Mouse (Mus musculus) MEL (cell line): ENCODE data around the gene Pbx4. TPM values are rescaled to one million over a fixed set of nuclear protein-coding genes. Genes with fewer than 3 reads are reported as not detected.

ENCODE experiments used
- DNase-seq: peaks from one replicate; pipeline ENCODE4 v3.0.0; 2011; ENCODE audit warnings: low read depth, low spot score
- H3K27ac ChIP-seq: 2 replicates; pipeline ENCODE4 v1.5.1; 2012; ENCODE audit warnings: low read depth, mild to moderate bottlenecking, control low read depth, low read length, moderate library complexity; ENCODE audit not compliant: control insufficient read depth
- H3K27me3 ChIP-seq, 2 experiments: fragments of 150-350 bp in 1 of 2; sonication (generic) in 1 of 2; 2 replicates each; pipeline ENCODE4 v1.6.1; 2012; ENCODE audit warnings: low read length in 2 of 2, mild to moderate bottlenecking in 2 of 2, improper control_type of control experiment in 1 of 2, moderate library complexity in 1 of 2; ENCODE audit not compliant: insufficient read depth in 2 of 2, control insufficient read depth in 1 of 2
- H3K36me3 ChIP-seq, 2 experiments: 2 replicates each; pipeline ENCODE4 v1.6.1; 2012 to 2014; ENCODE audit warnings: low read length in 2 of 2, improper control_type of control experiment in 1 of 2, inconsistent platforms in 1 of 2, mild to moderate bottlenecking in 1 of 2; ENCODE audit not compliant: insufficient read depth in 2 of 2, control insufficient read depth in 1 of 2
- H3K4me1 ChIP-seq, 2 experiments: fragments of 150-350 bp in 1 of 2; sonication (generic) in 1 of 2; 2 replicates each; pipeline ENCODE4 v1.6.1; 2012; ENCODE audit warnings: low read length in 2 of 2, improper control_type of control experiment in 1 of 2, mild to moderate bottlenecking in 1 of 2; ENCODE audit not compliant: insufficient read depth in 2 of 2, control insufficient read depth in 1 of 2
- H3K4me3 ChIP-seq, 2 experiments: fragments of 150-350 bp in 1 of 2; sonication (generic) in 1 of 2; 2 replicates each; pipeline ENCODE4 v1.5.1; 2012; ENCODE audit warnings: low read depth in 2 of 2, low read length in 2 of 2, mild to moderate bottlenecking in 2 of 2, moderate library complexity in 2 of 2, control low read depth in 1 of 2, improper control_type of control experiment in 1 of 2; ENCODE audit not compliant: control insufficient read depth in 1 of 2, insufficient read depth in 1 of 2
- H3K79me2 ChIP-seq: 2 replicates; pipeline ENCODE4 v1.6.1; 2012; ENCODE audit warnings: mild to moderate bottlenecking, low read length, moderate library complexity; ENCODE audit not compliant: control insufficient read depth, poor library complexity, insufficient read depth
- H3K9ac ChIP-seq: 2 replicates; pipeline ENCODE4 v1.6.1; 2012; ENCODE audit warnings: low read depth, mild to moderate bottlenecking, control low read depth, low read length, moderate library complexity; ENCODE audit not compliant: control insufficient read depth, poor library complexity, severe bottlenecking
- H3K9me3 ChIP-seq: fragments of 150-350 bp; sonication (generic); replicated peaks from 2 replicates; pipeline ENCODE4 v1.6.1; 2012; ENCODE audit warnings: mild to moderate bottlenecking, low read length, improper control_type of control experiment, moderate library complexity; ENCODE audit not compliant: insufficient read depth
- BHLHE40 ChIP-seq: IDR thresholded peaks from 2 replicates; pipeline ENCODE4 v1.6.1; 2012; ENCODE audit warnings: low read depth, mild to moderate bottlenecking, inconsistent platforms, low read length, improper control_type of control experiment, borderline replicate concordance
- CHD1 ChIP-seq: IDR thresholded peaks from 2 replicates; pipeline ENCODE4 v1.6.1; 2012; ENCODE audit warnings: low read depth, mild to moderate bottlenecking, inconsistent platforms, low read length, improper control_type of control experiment
- CTCF ChIP-seq, 3 experiments: IDR thresholded peaks in 2 of 3; conservative IDR thresholded peaks in 1 of 3; 2 replicates each; pipeline ENCODE4 v1.5.1; 2011 to 2012; ENCODE audit warnings: low read length in 3 of 3, low read depth in 2 of 3, mild to moderate bottlenecking in 2 of 3, improper control_type of control experiment in 1 of 3, inconsistent platforms in 1 of 3, mixed read lengths in 1 of 3, moderate library complexity in 1 of 3; ENCODE audit not compliant: control insufficient read depth in 1 of 3, insufficient read depth in 1 of 3, poor library complexity in 1 of 3, severe bottlenecking in 1 of 3
- E2F4 ChIP-seq: IDR thresholded peaks from 2 replicates; pipeline ENCODE4 v1.6.1; 2011; ENCODE audit warnings: low read depth, low read length, improper control_type of control experiment, borderline replicate concordance
- EP300 ChIP-seq, 2 experiments: IDR thresholded peaks; 2 replicates each; pipeline ENCODE4 v1.6.1; 2011; ENCODE audit warnings: improper control_type of control experiment in 2 of 2, low read length in 2 of 2, low read depth in 1 of 2, mild to moderate bottlenecking in 1 of 2
- ETS1 ChIP-seq: IDR thresholded peaks from 2 replicates; pipeline ENCODE4 v1.6.1; 2012; ENCODE audit warnings: low read depth, mild to moderate bottlenecking, inconsistent platforms, low read length, improper control_type of control experiment, moderate library complexity
- GABPA ChIP-seq: IDR thresholded peaks from 2 replicates; pipeline ENCODE4 v1.6.1; 2012; ENCODE audit warnings: low read depth, mild to moderate bottlenecking, inconsistent platforms, low read length, improper control_type of control experiment, moderate library complexity
- GATA1 ChIP-seq: IDR thresholded peaks from 2 replicates; pipeline ENCODE4 v1.6.1; 2011; ENCODE audit warnings: low read depth, low read length, improper control_type of control experiment
- HCFC1 ChIP-seq: IDR thresholded peaks from 2 replicates; pipeline ENCODE4 v1.6.1; 2012; ENCODE audit warnings: low read depth, mild to moderate bottlenecking, inconsistent platforms, low read length, improper control_type of control experiment, moderate library complexity
- JUND ChIP-seq: IDR thresholded peaks from 2 replicates; pipeline ENCODE4 v1.6.1; 2011; ENCODE audit warnings: low read depth, mild to moderate bottlenecking, improper control_type of control experiment, low read length
- KAT2A ChIP-seq: conservative IDR thresholded peaks from 2 replicates; pipeline ENCODE4 v1.6.1; 2012; ENCODE audit warnings: low read depth, low read length, improper control_type of control experiment, inconsistent platforms
- MAX ChIP-seq: IDR thresholded peaks from 2 replicates; pipeline ENCODE4 v1.6.1; 2011; ENCODE audit warnings: low read length, improper control_type of control experiment
- MAZ ChIP-seq: IDR thresholded peaks from 2 replicates; pipeline ENCODE4 v1.6.1; 2012; ENCODE audit warnings: low read depth, mild to moderate bottlenecking, inconsistent platforms, low read length, improper control_type of control experiment
- MEF2A ChIP-seq: IDR thresholded peaks from 2 replicates; pipeline ENCODE4 v1.6.1; 2014; ENCODE audit warnings: low read depth, mild to moderate bottlenecking, inconsistent platforms, low read length, improper control_type of control experiment; ENCODE audit not compliant: poor library complexity, insufficient replicate concordance, severe bottlenecking; ENCODE audit errors: extremely low read depth
- MXI1 ChIP-seq: IDR thresholded peaks from 2 replicates; pipeline ENCODE4 v1.6.1; 2011; ENCODE audit warnings: mild to moderate bottlenecking, low read depth, low read length, improper control_type of control experiment
- NELFE ChIP-seq: IDR thresholded peaks from 2 replicates; pipeline ENCODE4 v1.6.1; 2011; ENCODE audit warnings: low read depth, low read length, improper control_type of control experiment
- NRF1 ChIP-seq: IDR thresholded peaks from 2 replicates; pipeline ENCODE4 v1.6.1; 2014; ENCODE audit warnings: low read depth, mild to moderate bottlenecking, inconsistent platforms, low read length, improper control_type of control experiment, moderate library complexity; ENCODE audit not compliant: poor library complexity, insufficient read depth, severe bottlenecking
- POLR2A ChIP-seq, 2 experiments: IDR thresholded peaks; 2 replicates each; pipeline ENCODE4 v1.6.1; 2011 to 2012; ENCODE audit warnings: low read length in 2 of 2, mild to moderate bottlenecking in 2 of 2, control low read depth in 1 of 2, improper control_type of control experiment in 1 of 2, low read depth in 1 of 2, moderate library complexity in 1 of 2; ENCODE audit not compliant: control insufficient read depth in 1 of 2, insufficient read depth in 1 of 2, poor library complexity in 1 of 2
- POLR2AphosphoS5 ChIP-seq: IDR thresholded peaks from 2 replicates; pipeline ENCODE4 v1.6.1; 2012; ENCODE audit warnings: low read depth, borderline replicate concordance, mild to moderate bottlenecking, inconsistent platforms, low read length, moderate library complexity, mixed read lengths
- RAD21 ChIP-seq: IDR thresholded peaks from 2 replicates; pipeline ENCODE4 v1.6.1; 2011; ENCODE audit warnings: mild to moderate bottlenecking, low read depth, low read length, improper control_type of control experiment
- RCOR1 ChIP-seq: IDR thresholded peaks from 2 replicates; pipeline ENCODE4 v1.6.1; 2012; ENCODE audit warnings: low read depth, mild to moderate bottlenecking, inconsistent platforms, low read length, improper control_type of control experiment
- SMC3 ChIP-seq: IDR thresholded peaks from 2 replicates; pipeline ENCODE4 v1.6.1; 2011; ENCODE audit warnings: low read depth, low read length, improper control_type of control experiment
- TAL1 ChIP-seq: IDR thresholded peaks from 2 replicates; pipeline ENCODE4 v1.6.1; 2012; ENCODE audit warnings: mild to moderate bottlenecking, inconsistent platforms, low read length, moderate library complexity, mixed read lengths
- TBP ChIP-seq: IDR thresholded peaks from 2 replicates; pipeline ENCODE4 v1.8.0; 2011; ENCODE audit warnings: low read depth, low read length, improper control_type of control experiment
- UBTF ChIP-seq: IDR thresholded peaks from 2 replicates; pipeline ENCODE4 v1.6.1; 2012; ENCODE audit warnings: low read depth, mild to moderate bottlenecking, inconsistent platforms, low read length, improper control_type of control experiment, moderate library complexity, borderline replicate concordance; ENCODE audit not compliant: insufficient read depth
- USF1 ChIP-seq: IDR thresholded peaks from 2 replicates; pipeline ENCODE4 v1.6.1; 2014; ENCODE audit warnings: low read depth, mild to moderate bottlenecking, inconsistent platforms, low read length, improper control_type of control experiment, moderate library complexity
- USF2 ChIP-seq, 2 experiments: IDR thresholded peaks; 2 replicates each; pipeline ENCODE4 v1.6.1; 2011 to 2012; ENCODE audit warnings: improper control_type of control experiment in 2 of 2, low read length in 2 of 2, borderline replicate concordance in 1 of 2, inconsistent platforms in 1 of 2, low read depth in 1 of 2, mild to moderate bottlenecking in 1 of 2; ENCODE audit not compliant: insufficient read depth in 1 of 2
- ZC3H11A ChIP-seq: IDR thresholded peaks from 2 replicates; pipeline ENCODE4 v1.6.1; 2012; ENCODE audit warnings: low read depth, mild to moderate bottlenecking, inconsistent platforms, low read length, improper control_type of control experiment
- ZKSCAN1 ChIP-seq: IDR thresholded peaks from 2 replicates; pipeline ENCODE4 v1.6.1; 2012; ENCODE audit warnings: low read depth, mild to moderate bottlenecking, inconsistent platforms, low read length, improper control_type of control experiment, moderate library complexity
- ZMIZ1 ChIP-seq: IDR thresholded peaks from 2 replicates; pipeline ENCODE4 v1.6.1; 2012; ENCODE audit warnings: low read depth, mild to moderate bottlenecking, inconsistent platforms, low read length, improper control_type of control experiment, moderate library complexity
- ZNF384 ChIP-seq: IDR thresholded peaks from 2 replicates; pipeline ENCODE4 v1.6.1; 2012; ENCODE audit warnings: low read depth, mild to moderate bottlenecking, inconsistent platforms, low read length, improper control_type of control experiment
- polyA plus RNA-seq, 2 experiments: library from polyadenylated mRNA; stranded (reverse) in 1 of 2; unstranded in 1 of 2; fragments of >175 nt in 1 of 2; fragments of >200 nt in 1 of 2; gene quantifications; 2 replicates each; pipeline versions ENCODE4 v1.2.1 to v1.2.4; 2012; ENCODE audit warnings: low replicate concordance in 2 of 2, low read depth in 1 of 2; ENCODE audit not compliant: insufficient read length in 2 of 2, insufficient read depth in 1 of 2, missing spikeins in 1 of 2
- total RNA-seq: library from RNA; depleted of rRNA; stranded (reverse); fragments of 300-350 nt; gene quantifications from 2 replicates; pipeline ENCODE4 v1.2.3, GENCODE M21; 2012

Pbx4 gene
- total and polyA plus RNA-seq, 3 experiments = 9.3 to 15.6 TPM; not detected in 1

- Histone ChIP-seq H3K9me3 (no peaks in the 10 kb centered on the region), H3K4me1 (peaks cover 0 to 5% of the 10 kb centered on the region in 2 experiments; a peak in 2 of 4 replicates), H3K27me3 (no peaks in the 10 kb centered on the region), H3K27ac (no peak overlapping the region), H3K79me2 (no peaks in the 10 kb centered on the region), H3K36me3 (no peaks in the 10 kb centered on the region), H3K4me3 (no peak overlapping the region), H3K9ac (no peak overlapping the region)
- no peak for DNase-seq
- TF ChIP-seq MAX = no peak
- TF ChIP-seq POLR2A (IDR thresholded peaks at IDR 0.05; ENCODE audit: control insufficient read depth in 1 of 2, insufficient read depth in 1 of 2, low read depth in 1 of 2, low read length in 2 of 2, poor library complexity in 1 of 2) = no peak
- no peak for TF ChIP-seq JUND
- TF ChIP-seq TAL1 = no peak
- TF ChIP-seq RCOR1 = no peak
- TF ChIP-seq HCFC1 = no peak
- no peak for TF ChIP-seq GATA1
- no peak for TF ChIP-seq E2F4
Observed at GRCm38 (mm10) chr8:69870907-69871306, 38.6 kb downstream of the Pbx4 start.

- DNase-seq = peak; percentile 71
- no peak overlapping the region for H3K4me3 ChIP-seq
- no peaks in the 10 kb centered on the region for H3K9me3 ChIP-seq
- H3K27me3 ChIP-seq = no peaks in the 10 kb centered on the region
- no peak overlapping the region for H3K27ac ChIP-seq
- H3K79me2 ChIP-seq = no peaks in the 10 kb centered on the region
- no peak overlapping the region for H3K9ac ChIP-seq
- H3K4me1 ChIP-seq = no peaks in the 10 kb centered on the region
- H3K36me3 ChIP-seq = no peaks in the 10 kb centered on the region
- TF ChIP-seq SMC3 = peak; percentile 91
- TF ChIP-seq HCFC1 = no peak
- no peak for TF ChIP-seq ETS1
- no peak for TF ChIP-seq EP300 (IDR thresholded peaks at IDR 0.05; ENCODE audit: low read depth in 1 of 2, low read length in 2 of 2)
- no peak for TF ChIP-seq MXI1
- TF ChIP-seq CHD1 = no peak
- no peak for TF ChIP-seq ZKSCAN1
- TF ChIP-seq USF1 = no peak
- no peak for TF ChIP-seq MAZ
- TF ChIP-seq NRF1 = no peak
- TF ChIP-seq E2F4 = no peak
- no peak for TF ChIP-seq TAL1
- no peak for TF ChIP-seq POLR2AphosphoS5
- TF ChIP-seq ZC3H11A = peak; percentile 90
- TF ChIP-seq RAD21 = peak; percentile 90
- TF ChIP-seq POLR2A (IDR thresholded peaks at IDR 0.05; ENCODE audit: control insufficient read depth in 1 of 2, insufficient read depth in 1 of 2, low read depth in 1 of 2, low read length in 2 of 2, poor library complexity in 1 of 2) = no peak
- TF ChIP-seq NELFE = no peak
- no peak for TF ChIP-seq BHLHE40
- no peak for TF ChIP-seq MEF2A
- TF ChIP-seq CTCF (IDR thresholded peaks at IDR 0.05 in 2 of 3, conservative IDR thresholded peaks at IDR 0.05 in 1 of 3; ENCODE audit: control insufficient read depth in 1 of 3, insufficient read depth in 1 of 3, low read depth in 2 of 3, low read length in 3 of 3, poor library complexity in 1 of 3, severe bottlenecking in 1 of 3) = peak; percentile 71 to 89 (median 87)
- no peak for TF ChIP-seq RCOR1
- no peak for TF ChIP-seq JUND
- TF ChIP-seq GABPA = no peak
- peak; percentile 63 for TF ChIP-seq ZNF384
- TF ChIP-seq USF2 (IDR thresholded peaks at IDR 0.05; ENCODE audit: borderline replicate concordance in 1 of 2, insufficient read depth in 1 of 2, low read depth in 1 of 2, low read length in 2 of 2) = no peak
- TF ChIP-seq ZMIZ1 = no peak
- TF ChIP-seq TBP = no peak
- TF ChIP-seq UBTF = no peak
- TF ChIP-seq KAT2A = no peak
Observed at GRCm38 (mm10) chr8:69874155-69874554, 41.9 kb downstream of the Pbx4 start.
